Mouse (Mus musculus): ENCODE measurements around the gene Tspan18.

Tspan18 gene

DNA sequence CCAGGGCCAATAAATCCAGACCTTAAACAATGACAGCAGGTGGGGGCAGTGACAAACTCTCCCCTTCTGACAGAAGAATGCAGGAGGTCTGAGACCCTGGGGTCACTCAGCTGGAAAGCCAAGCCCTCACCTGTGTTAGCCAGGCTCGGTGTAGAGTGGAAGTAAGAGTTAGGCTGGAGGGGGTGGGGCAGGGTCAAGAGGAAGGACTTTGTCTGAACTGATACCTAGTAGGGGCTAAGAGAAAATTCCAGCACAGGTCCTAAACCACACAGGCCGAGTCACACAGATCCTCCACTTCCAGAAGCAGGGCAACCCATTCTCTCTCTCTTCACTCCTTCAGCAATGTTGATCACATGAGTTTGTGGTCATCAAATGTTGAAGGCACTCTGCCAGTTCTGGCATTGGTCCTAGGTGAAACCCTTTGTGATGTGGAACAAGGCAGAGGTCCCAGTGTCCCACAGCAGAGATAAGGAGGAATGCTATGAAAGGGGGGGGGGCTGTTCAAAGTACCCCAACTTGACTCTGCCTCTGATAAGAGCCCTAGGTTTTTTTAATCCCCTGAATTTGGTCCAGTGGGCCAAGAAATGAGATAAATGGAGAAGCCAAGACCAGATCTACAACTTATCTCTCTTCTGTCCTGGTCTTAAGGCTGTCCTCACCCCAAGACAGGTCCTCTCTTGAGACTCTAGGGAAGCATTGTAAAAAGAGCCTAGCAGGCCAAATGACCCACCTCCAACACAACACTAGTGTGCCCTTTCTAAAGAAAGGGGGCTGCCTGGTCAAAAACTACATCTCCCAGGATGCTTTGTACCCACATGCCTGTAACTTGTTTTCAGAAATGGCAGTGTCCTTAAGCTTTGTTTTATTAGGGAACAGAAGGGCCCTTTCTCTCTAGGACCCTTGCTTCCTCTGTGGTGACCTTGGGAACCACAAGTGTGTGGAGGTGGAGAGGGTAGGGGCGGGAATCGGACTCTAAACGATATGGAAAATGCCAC, 71.7 kb downstream of the Tspan18 start:
- no peak for DNase-seq (ENCODE audit: low spot score)

- no peak for DNase-seq (ENCODE audit: low spot score)
Measured at GRCm38 (mm10) chr2:93261521-93262290, 72.6 kb downstream of the Tspan18 start.

DNA sequence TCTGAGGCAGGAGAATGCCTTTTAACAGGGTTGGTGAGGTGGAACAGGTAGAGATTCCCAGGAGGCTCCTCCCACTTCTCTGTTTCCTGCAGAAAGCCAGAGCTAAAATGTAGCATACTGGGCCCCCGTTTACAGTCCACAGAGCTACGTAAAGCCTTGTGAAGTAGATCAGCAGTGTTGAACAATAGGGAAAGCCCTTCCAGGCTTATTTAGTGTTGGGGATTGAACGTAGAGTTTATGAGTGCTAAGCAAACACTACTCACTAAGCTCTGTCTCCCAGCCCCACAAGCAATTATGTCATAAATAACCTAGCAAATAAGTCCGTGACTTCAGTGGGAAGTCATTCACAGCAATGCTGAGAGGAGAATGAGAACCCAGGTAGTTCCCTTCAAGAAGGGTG, 76.7 kb downstream of the Tspan18 start:
- no peak for DNase-seq (ENCODE audit: low spot score)

- DNase-seq (ENCODE audit: low spot score) = no peak
Measured at GRCm38 (mm10) chr2:93256735-93257405, 77.4 kb downstream of the Tspan18 start.

DNA sequence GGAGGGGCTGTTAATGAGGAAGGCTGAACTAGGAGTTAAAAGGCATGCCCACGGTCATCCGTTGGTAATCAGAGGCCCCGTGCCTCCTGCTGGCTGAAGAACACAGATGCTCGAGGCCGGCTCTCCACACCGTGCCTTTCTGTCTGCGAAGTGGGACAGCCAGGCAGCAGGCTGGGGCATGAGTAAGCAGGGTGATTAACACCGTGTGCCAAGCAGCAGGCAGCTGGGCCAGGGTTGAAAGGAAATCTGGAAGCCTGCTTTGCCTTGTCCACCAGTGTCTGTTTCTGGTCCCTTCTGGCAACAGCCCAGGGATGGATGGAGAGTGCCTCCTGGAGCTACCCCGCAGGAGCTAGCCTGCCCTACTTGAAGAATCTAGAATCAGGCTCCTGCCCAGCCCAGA, 81.9 kb downstream of the Tspan18 start:
- peak; percentile 35 for DNase-seq (ENCODE audit: low spot score)

DNA sequence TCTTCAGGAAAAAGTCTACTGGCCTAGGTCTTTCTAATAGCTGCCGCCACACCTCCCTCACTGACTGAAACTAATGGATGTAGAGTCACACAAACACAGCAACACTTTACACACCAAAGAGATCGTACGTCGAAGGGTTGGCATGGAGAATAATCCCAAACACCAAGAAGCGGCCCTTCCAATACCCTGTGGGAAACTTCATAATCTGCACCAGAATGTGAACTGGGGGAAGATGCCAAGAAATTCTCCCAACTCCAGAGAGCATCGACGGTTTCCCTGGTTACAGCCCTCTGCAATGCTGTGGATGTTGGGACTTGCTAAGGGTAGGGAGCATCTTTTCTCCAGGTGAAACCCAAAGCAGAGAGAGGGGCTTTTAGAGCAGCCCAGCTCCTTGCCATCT, 83.7 kb downstream of the Tspan18 start:
- no peak for DNase-seq (ENCODE audit: low spot score)

GRCm38 (mm10) chr2:93249058-93249457, 85.2 kb downstream of the Tspan18 start:
- DNase-seq (ENCODE audit: low spot score) = no peak

DNA sequence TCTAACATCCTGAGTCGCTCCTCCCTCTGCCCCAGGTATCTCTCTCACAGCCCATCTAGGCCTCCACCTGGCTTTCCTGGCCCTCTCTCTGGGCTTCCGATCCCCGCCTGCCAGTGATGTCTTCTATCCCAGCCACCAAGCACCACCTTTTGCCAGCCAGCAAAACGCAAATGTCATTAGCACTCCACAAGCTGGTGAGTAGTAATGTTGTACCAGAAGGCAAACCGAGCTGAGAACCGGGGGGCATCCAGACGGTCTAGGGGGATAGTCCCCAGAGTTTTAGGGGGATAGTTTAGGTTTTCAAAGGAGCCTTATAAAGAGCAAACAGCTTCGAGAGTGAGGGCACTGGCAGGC, 90.2 kb downstream of the Tspan18 start:
- DNase-seq (ENCODE audit: low spot score) = no peak

GRCm38 (mm10) chr2:93243439-93244089, 90.7 kb downstream of the Tspan18 start:
- no peak for DNase-seq (ENCODE audit: low spot score)

DNA sequence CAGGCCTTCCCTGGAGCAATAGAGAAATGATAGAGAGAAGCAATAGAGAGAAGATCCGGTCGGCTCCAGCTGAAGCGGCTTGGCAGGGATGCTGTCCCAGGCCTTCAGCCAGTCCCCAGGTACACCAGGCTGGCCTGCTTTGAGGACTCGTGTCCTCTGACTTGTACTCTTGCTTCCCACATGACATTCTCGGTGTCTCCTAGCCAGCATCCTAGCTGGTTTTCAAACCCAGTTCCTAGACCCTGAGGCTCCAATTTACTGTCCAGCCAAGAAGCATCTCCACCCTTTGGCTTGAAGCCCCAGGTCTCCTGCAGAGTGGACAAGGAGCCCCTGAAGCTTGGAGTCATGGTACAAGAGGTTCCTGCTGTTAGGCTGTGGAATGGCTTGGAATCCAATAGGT, 92.1 kb downstream of the Tspan18 start:
- DNase-seq (ENCODE audit: low spot score) = no peak

GRCm38 (mm10) chr2:93238864-93239263, 95.4 kb downstream of the Tspan18 start:
- DNase-seq (ENCODE audit: low spot score) = no peak

DNA sequence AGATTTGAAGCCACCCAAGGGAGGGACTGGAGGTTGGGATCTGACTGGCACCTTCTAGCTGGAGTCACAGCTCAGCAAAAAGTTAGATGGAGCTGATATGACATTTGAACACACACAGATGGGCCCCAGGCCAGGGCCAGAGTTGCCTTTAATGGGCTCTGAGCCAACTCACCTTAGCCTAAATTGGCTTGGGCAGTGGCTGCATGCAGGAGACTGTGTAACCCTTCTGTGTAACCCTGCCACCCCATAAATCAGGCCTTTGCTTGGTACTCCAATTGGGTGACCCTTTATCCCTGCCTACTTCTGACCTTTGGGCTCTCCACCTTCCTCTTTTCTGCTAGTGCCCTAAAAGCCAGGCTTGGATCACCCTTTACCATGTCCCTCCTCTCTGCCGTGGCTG, 97.2 kb downstream of the Tspan18 start:
- no peak for DNase-seq (ENCODE audit: low spot score)

GRCm38 (mm10) chr2:93232141-93232540, 102.2 kb downstream of the Tspan18 start:
- no peak for DNase-seq (ENCODE audit: low spot score)

DNA sequence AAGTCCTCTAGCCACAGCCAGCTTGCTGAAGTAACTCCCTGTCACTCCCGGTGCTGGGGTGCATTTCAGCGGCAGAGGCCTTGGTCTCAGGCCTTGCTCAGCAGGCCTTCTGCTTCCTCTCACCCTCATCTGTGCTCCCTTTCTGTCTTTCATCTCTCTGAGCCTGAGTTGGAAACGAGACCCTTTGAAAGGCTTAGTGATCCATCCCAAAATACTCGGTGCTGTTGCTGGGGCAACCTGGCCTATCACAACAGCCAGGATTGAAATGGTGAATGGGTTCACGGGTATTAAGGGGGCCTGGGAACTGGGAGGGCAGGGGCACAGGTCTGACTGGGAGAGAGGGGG, 105.9 kb downstream of the Tspan18 start:
- no peak for DNase-seq (ENCODE audit: low spot score)

DNA sequence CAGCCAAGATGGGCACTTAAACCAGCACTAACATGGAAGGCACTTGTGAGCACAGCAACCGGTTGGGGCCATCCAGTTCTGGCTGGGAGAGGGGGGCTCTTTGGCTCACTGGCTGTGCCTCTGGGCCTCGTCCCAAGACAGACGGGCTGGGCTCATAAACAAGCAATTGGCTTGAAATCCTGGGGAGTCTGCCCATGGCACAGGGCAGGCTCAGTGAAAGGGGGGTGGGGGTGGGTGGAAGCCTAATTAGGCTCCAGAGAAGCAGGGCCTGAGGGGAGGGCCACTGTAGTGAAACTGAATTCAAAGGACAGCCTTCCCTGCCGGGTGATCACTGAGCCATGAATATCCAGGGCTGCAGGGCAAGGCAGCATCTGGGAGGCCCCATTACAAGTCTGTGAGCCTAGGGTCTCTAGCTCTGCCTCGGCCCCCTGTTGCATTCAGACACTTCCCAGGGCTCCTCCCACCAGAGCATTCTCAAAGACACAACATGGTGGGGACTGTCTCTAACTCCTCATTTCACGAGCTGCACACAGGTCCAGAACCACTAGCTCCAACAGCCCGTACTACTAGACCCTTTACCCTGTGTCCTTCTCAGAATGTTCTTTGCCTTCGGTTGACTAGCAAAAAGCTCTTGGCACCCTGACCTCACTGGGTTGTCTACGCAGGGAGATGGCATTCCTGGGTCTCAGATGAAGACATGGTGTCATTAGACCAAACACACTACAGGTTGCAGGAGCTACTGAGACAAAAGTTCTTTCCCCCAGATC, 106.4 kb downstream of the Tspan18 start:
- DNase-seq (ENCODE audit: low spot score) = no peak

DNA sequence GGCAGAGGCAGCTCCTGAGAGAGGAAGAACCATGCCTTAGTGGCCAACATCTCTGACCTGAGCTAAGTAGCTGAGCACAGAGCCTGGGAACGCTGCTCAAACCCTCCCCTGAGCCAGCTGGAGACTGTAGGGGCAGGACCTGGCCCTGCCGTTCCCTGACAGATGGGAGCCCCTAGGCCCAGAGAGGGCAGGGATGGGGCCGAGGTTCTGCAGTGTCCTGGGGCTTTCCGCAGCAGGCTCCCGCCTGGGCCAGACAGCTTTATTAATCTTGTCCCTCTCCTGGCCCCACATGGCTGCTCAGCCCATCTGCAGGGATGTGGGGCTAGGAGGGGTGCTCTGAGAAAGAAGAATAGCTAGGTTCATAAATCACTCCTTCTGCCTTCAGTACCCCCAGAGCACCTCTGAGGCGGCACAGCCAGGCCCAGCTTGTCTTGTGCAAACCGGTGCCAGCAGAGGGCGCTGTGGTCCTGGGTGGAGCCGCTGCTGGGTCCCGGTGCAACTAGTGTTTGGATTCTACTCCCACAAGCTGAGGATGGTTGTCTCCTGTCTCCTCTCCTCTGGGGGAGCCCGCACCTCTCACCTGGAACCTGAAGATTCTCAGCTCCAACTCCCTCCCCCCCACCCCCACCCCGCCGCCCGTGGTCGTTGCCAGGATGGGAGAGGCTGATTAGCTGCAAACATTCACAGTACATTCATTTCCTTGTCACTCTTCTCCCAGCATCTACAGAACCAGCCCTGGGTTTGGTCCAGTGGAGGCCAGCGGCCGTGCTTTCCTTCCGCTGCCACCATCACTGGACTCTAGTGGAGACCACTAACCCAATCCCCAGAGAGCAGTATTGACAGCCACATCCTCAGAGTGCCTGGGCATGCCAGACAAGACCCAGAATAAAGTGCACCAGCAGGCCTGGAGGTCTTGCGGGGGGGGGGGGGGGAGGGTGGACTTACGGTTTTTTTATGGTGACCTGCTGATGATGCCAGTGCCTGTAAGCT, 107.4 kb downstream of the Tspan18 start:
- peak; percentile 84 for DNase-seq (ENCODE audit: low spot score)

DNA sequence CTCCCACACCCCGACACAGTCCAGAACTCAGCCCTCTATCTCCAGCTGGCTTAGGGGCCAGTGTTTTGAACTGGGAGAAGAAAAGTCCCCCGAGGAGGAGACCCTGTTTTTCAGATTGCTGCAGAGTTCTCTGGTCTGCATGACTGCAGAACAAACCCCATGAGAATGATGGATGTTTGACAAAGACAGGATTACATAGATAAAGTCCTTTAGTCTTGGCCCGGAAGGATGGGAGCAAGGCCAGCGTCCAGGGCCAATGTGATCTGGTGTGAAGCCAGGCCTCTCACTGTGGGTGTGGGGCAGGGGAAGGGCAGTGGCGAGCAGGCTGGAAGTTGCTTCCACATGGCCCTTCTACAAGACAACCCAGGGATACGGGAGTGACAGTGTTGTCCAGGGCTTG, 110.8 kb downstream of the Tspan18 start:
- no peak for DNase-seq (ENCODE audit: low spot score)

DNA sequence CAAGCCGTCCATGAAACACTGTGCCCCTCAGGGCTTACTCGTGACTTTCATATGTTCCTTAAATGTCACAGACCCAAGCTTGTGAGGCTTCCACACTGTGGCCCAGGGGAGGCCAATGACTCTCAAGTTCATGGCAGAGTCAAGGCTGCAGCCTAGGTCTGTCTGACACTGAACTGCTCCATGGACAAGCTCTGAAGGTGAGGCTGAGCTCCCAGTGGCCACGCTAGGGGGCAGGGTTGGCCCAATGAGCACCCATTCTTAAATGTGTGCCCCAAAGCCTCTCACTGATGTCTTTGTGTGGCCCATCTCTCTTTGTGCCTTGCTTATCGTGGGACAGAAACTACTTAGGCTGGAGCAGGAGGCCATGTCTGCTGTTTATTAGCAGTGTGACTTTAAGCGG, 113.9 kb downstream of the Tspan18 start:
- DNase-seq (ENCODE audit: low spot score) = no peak

GRCm38 (mm10) chr2:93219576-93219975, 114.7 kb downstream of the Tspan18 start:
- DNase-seq (ENCODE audit: low spot score) = no peak

GRCm38 (mm10) chr2:93218353-93218990, 115.8 kb downstream of the Tspan18 start:
- DNase-seq (ENCODE audit: low spot score) = no peak

Measured in layer of hippocampus, adult 11-12 months (tissue).